Mouse (Mus musculus): ENCODE results near the gene Gm21256.
"Not testable (repeated sequence)": the region's sequence is repeated elsewhere in the genome, so short reads cannot be mapped to it uniquely, and the experiment has no call there.

Gene Gm21256

GRCm38 (mm10) chrY:47450660-47451059 is at the start of gene Gm21256:
Gm21256 (plus strand) TSS chrY:47450960.
- DNase-seq (ENCODE audit: extremely low spot score, low read depth, low spot score): not testable (repeated sequence)
